Mouse (Mus musculus) left cerebral cortex, postnatal 25 days (tissue): Measurements from ENCODE around the gene Gm3029. TPM values are rescaled to one million over a fixed set of nuclear protein-coding genes. Genes with fewer than 3 reads are reported as not detected.
"Not testable (repeated sequence)": the region's sequence is repeated elsewhere in the genome, so short reads cannot be mapped to it uniquely, and the experiment has no call there.

Experiments
- DNase-seq, 2 experiments: peaks; one replicate each; pipeline ENCODE4 v3.0.0; 2022; ENCODE audit warnings: low spot score in 2 of 2, mixed read lengths in 1 of 2
- intact Hi-C: fragments of 180-260 bp; cut with DNase I; formaldehyde crosslinking; loops from one replicate; pipeline ENCODE4 v1.15.1; 2025
- total RNA-seq, 2 experiments: library from RNA; stranded (reverse); gene quantifications; 2 replicates each; pipeline ENCODE4 v1.2.3; 2021

The Gm3029 gene
- total RNA-seq: not detected

- intact Hi-C loops, DNase-seq: not testable (repeated sequence)
These were observed at the start of gene Gm3029 for GRCm38 (mm10) chr14:3931456-3931855. Gene Gm3029, plus strand, starts transcription at chr14:3931756.

- intact Hi-C loops, DNase-seq: not testable (repeated sequence)
These were observed 47.7 kb upstream of the Gm3029 start, which contains the start of gene Gm2916 for GRCm38 (mm10) chr14:3883872-3884271. Gene Gm2916, plus strand, starts transcription at chr14:3884172.

- DNase-seq, intact Hi-C loops: not testable (repeated sequence)
These were observed 31.7 kb downstream of the Gm3029 start, which contains the start of gene Gm3095 for GRCm38 (mm10) chr14:3963247-3963646. Gene Gm3095, plus strand, starts transcription at chr14:3963547.

Other genes starting within 250 kb of the Gm3029 start
- not detected for gene Gm3043, start 243.0 kb upstream of the Gm3029 start, total RNA-seq
- gene Gm3002, start 121.7 kb upstream of the Gm3029 start, total RNA-seq: under 1 TPM; 0.50 to 0.60 TPM
- gene Gm3033, start 85.5 kb upstream of the Gm3029 start, total RNA-seq: under 1 TPM in 1 of 2 experiments, not detected in 1; 0.73 TPM
- not detected for gene Gm2916, start 47.6 kb upstream of the Gm3029 start, total RNA-seq
- under 1 TPM in 1 of 2 experiments, not detected in 1; 0.25 TPM for gene Gm3095, start 31.8 kb downstream of the Gm3029 start, total RNA-seq
- not detected for gene Gm3099, start 66.6 kb downstream of the Gm3029 start, total RNA-seq
- 1 to 10 TPM; 1.4 to 1.5 TPM for gene Gm5796, start 92.2 kb downstream of the Gm3029 start, total RNA-seq
- under 1 TPM in 1 of 2 experiments, not detected in 1; 0.46 TPM for gene Gm3115, start 152.4 kb downstream of the Gm3029 start, total RNA-seq
- gene Gm8108, start 178.8 kb downstream of the Gm3029 start, total RNA-seq: 1 to 10 TPM; 2.1 to 3.3 TPM
- gene Gm3127, start 233.3 kb downstream of the Gm3029 start, total RNA-seq: not detected